Mouse (Mus musculus) neural tube, embryonic 13.5 days (tissue): ENCODE results near the gene Cyp2c23. TPM values are rescaled to one million over a fixed set of nuclear protein-coding genes. Genes with fewer than 3 reads are reported as not detected.

Source experiments
- ATAC-seq: fragments of 200-750 bp; cut with Nextera tagmentation; 2 replicates; pipeline ENCODE4 v1.8.0; 2017; ENCODE audit warnings: low read depth, mild to moderate bottlenecking, moderate TSS enrichment, moderate library complexity
- H3K27ac ChIP-seq: fragments of 300-500 bp; sonication (generic); replicated peaks from 2 replicates; pipeline ENCODE4 v1.5.1; 2015; ENCODE audit warnings: moderate library complexity, mild to moderate bottlenecking, inconsistent platforms
- H3K27me3 ChIP-seq: fragments of 300-500 bp; sonication (generic); 2 replicates; pipeline ENCODE4 v1.6.1; 2015; ENCODE audit warnings: mild to moderate bottlenecking, inconsistent platforms
- H3K36me3 ChIP-seq: fragments of 300-500 bp; sonication (generic); 2 replicates; pipeline ENCODE4 v1.6.1; 2015; ENCODE audit warnings: mild to moderate bottlenecking, inconsistent platforms
- H3K4me1 ChIP-seq: fragments of 300-500 bp; sonication (generic); replicated peaks from 2 replicates; pipeline ENCODE4 v1.6.1; 2015; ENCODE audit warnings: inconsistent platforms
- H3K4me2 ChIP-seq: fragments of 300-500 bp; sonication (generic); 2 replicates; pipeline ENCODE4 v1.6.1; 2015; ENCODE audit warnings: inconsistent platforms, mild to moderate bottlenecking, moderate library complexity
- H3K4me3 ChIP-seq: fragments of 300-500 bp; sonication (generic); 2 replicates; pipeline ENCODE4 v1.5.1; 2015; ENCODE audit warnings: mild to moderate bottlenecking, inconsistent platforms
- H3K9ac ChIP-seq: fragments of 300-500 bp; sonication (generic); 2 replicates; pipeline ENCODE4 v1.6.1; 2015; ENCODE audit warnings: moderate library complexity, mild to moderate bottlenecking, inconsistent platforms
- H3K9me3 ChIP-seq: fragments of 300-500 bp; sonication (generic); 2 replicates; pipeline ENCODE4 v1.6.1; 2016; ENCODE audit warnings: inconsistent platforms
- WGBS: fragments of 180-500 bp; shearing (Covaris S2); methylation state at CpG from one replicate; pipeline ENCODE4 v1.1.7; 2015; 5-methylcytosine and 5-hydroxymethylcytosine counted together
- polyA plus RNA-seq: library from polyadenylated mRNA; unstranded; fragments of >200 nt; fragmentation: Nextera tagmentation; extraction: Ambion mirVana; gene quantifications from 2 replicates; pipeline ENCODE4 v1.2.1, GENCODE M21; 2015

Cyp2c23 gene
- polyA plus RNA-seq, 1 experiment from 2014 or later, result not detected

DNA sequence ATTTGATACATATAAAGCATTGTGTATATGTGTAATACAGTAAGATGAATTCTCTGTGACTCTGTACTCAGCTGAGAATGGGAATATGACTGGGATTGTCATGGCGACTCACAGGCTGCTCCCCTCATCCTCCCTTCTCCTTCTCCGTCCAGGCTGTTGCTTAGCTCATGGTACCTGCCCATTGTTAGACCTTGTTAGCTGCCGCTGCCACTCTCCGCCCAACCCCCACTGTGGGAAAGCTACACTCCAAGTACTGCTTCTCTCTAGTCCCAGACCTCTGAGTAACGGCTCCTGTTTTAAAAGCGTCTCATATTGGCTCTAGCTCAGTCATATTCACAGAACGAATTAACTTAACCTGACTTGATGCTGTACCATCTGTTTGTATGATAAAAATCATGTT, 9.3 kb downstream of the Cyp2c23 start:
- 64% methylated on average over 7 of the region's 7 CpGs for WGBS
- Histone ChIP-seq H3K27ac (no peak overlapping the region), H3K9me3 (no peaks in the 10 kb centered on the region), H3K9ac (no peak overlapping the region), H3K27me3 (no peaks in the 10 kb centered on the region), H3K4me3 (no peak overlapping the region), H3K4me2 (no peak overlapping the region), H3K36me3 (no peaks in the 10 kb centered on the region), H3K4me1 (no peaks in the 10 kb centered on the region)
- ATAC-seq, result no peak

DNA sequence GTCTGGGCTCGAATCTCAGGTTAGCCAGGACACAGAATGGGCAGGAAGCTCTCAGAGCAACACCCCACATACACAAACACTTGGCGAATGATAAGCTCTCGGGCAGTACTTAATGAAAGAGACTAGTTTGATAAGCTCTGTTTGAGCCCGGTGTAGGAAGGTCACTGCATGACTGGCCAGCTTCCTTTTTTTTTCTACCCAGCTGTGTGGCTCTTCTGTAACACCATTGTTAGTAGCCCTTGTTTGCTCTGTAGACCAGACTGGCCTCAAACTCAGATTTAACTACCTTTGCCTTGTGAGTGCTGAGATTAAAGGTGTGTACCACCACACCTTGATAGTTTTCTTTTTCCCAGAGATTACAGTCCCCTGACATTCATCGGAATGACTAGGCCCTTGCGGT, 15.1 kb downstream of the Cyp2c23 start:
- Histone ChIP-seq H3K9ac (no peak overlapping the region), H3K4me2 (no peak overlapping the region), H3K27me3 (no peaks in the 10 kb centered on the region), H3K27ac (no peak overlapping the region), H3K4me3 (no peak overlapping the region), H3K9me3 (no peaks in the 10 kb centered on the region), H3K36me3 (no peaks in the 10 kb centered on the region), H3K4me1 (no peaks in the 10 kb centered on the region)
- WGBS, result 87% methylated on average over 6 of the region's 6 CpGs
- no peak for ATAC-seq

DNA sequence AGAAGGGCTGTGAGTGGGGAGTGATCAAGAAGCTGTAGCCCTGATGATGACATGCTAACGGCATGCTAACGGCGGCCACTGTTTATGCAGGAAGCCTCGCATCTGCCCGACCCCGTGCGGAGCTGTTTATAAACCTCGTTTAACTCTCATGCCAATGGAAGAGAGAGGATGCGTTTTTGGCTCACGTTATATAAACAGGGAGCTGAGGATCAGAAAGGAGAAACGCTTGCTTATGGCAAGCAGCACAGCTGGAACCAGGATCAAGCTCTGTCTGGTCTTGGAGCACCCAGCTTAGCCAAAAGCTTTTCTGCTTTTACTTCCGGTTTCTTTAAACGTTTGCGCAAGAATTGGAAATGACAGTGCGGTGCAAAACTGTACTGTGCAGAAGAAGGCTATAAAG, 20.2 kb downstream of the Cyp2c23 start:
- H3K4me3 ChIP-seq, result no peak overlapping the region
- WGBS, result 74% methylated on average over 15 of the region's 15 CpGs
- H3K27me3 ChIP-seq, result no peaks in the 10 kb centered on the region
- H3K9me3 ChIP-seq, result no peaks in the 10 kb centered on the region
- no peak for ATAC-seq
- no peak overlapping the region for H3K4me2 ChIP-seq
- no peak overlapping the region for H3K27ac ChIP-seq
- H3K9ac ChIP-seq, result no peak overlapping the region
- no peaks in the 10 kb centered on the region for H3K36me3 ChIP-seq
- no peaks in the 10 kb centered on the region for H3K4me1 ChIP-seq

DNA sequence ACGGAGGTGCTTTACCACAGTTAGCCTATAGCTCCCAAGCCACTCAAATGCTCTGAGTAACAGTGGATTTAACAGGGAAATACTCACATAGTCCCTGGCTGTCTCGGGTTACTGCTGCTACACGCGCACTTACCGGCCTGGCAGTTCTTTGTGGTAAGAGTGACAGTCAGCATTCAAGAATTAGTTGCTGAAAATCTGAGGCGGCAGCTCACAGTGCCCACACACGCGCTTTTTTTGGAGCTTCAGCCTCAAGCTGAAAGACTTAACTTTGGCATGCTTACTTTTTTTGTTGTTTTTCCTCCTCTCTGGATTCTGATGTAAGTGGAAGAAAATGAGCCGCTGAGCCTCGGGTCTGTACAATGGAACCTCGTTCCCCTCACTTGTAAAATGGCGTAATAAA, 21.8 kb downstream of the Cyp2c23 start:
- no peaks in the 10 kb centered on the region for H3K36me3 ChIP-seq
- H3K9ac ChIP-seq, result no peak overlapping the region
- WGBS, result 60% methylated on average over 12 of the region's 12 CpGs
- no peak overlapping the region for H3K4me2 ChIP-seq
- H3K9me3 ChIP-seq, result no peaks in the 10 kb centered on the region
- ATAC-seq, result no peak
- H3K27ac ChIP-seq, result no peak overlapping the region
- no peak overlapping the region for H3K4me3 ChIP-seq
- H3K4me1 ChIP-seq, result no peaks in the 10 kb centered on the region
- H3K27me3 ChIP-seq, result no peaks in the 10 kb centered on the region

DNA sequence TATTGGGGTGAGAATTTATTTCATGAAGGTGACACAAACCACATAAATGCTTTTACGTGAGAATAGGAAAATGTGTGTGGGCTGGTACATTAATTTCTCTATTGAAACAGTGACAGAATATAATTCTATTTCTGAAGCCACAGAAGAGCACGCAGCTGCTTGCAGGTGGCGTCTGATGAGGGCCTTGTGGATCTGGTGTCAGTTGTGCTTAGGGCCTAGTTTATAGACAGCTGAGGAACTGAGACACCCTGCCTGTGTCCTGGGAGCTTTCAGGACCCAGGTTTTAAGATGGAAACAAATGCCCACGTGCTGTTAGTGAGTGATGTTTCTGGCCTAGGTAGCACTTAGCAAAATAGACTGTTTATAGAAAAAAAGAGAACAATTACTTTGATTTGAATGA, 24.0 kb downstream of the Cyp2c23 start:
- Histone ChIP-seq H3K27me3 (no peaks in the 10 kb centered on the region), H3K9ac (no peak overlapping the region), H3K4me3 (no peak overlapping the region), H3K9me3 (no peaks in the 10 kb centered on the region), H3K4me2 (no peak overlapping the region), H3K4me1 (no peaks in the 10 kb centered on the region), H3K36me3 (no peaks in the 10 kb centered on the region), H3K27ac (no peak overlapping the region)
- WGBS, result 80% methylated on average over 4 of the region's 4 CpGs
- no peak for ATAC-seq

DNA sequence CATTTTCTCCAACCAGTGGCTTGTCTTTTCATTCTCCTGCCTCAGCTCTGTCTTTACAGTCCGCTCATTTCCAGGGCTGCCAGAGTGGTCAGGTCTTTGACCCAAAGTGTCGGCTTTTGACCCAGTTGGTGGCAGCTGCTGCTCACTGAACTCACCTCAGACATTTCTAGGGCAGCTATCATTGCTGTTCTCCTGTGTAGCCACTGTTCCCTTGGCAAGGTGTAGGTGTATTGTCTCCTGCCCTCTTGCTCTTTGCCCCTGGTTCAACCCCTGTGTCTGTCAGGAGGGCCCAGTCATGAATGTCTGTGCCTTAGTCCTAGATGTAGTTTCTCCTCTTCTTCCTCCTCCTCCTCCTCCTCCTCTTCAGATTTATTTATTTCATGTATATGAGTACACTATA, 24.7 kb downstream of the Cyp2c23 start:
- ATAC-seq, result no peak
- H3K36me3 ChIP-seq, result no peaks in the 10 kb centered on the region
- H3K4me3 ChIP-seq, result no peak overlapping the region
- H3K9ac ChIP-seq, result no peak overlapping the region
- no peak overlapping the region for H3K4me2 ChIP-seq
- 88% methylated on average over 2 of the region's 2 CpGs for WGBS
- no peaks in the 10 kb centered on the region for H3K4me1 ChIP-seq
- H3K27ac ChIP-seq, result no peak overlapping the region
- no peaks in the 10 kb centered on the region for H3K9me3 ChIP-seq
- no peaks in the 10 kb centered on the region for H3K27me3 ChIP-seq

DNA sequence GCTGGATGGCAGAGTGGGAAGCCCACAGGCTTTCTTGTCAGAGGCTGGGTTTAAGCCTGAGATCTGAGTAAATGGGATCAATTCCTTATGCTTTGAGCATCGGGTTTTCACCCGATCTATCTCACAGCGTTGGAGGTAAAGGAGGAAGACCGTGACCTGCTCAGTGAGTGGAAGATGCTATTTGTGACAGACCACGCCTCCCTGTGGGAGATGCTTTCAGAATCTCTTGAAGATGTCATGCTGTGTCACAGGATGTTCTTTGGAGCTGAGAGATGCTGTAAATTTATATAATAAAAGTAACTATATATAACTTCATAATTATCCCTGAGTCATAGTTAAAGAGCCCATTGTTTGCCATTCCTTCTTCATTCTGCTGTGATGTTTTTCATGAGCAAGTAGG, 28.3 kb downstream of the Cyp2c23 start:
- Histone ChIP-seq H3K9me3 (no peaks in the 10 kb centered on the region), H3K9ac (no peak overlapping the region), H3K4me2 (no peak overlapping the region), H3K36me3 (no peaks in the 10 kb centered on the region), H3K4me3 (no peak overlapping the region), H3K27me3 (no peaks in the 10 kb centered on the region), H3K27ac (no peak overlapping the region), H3K4me1 (no peaks in the 10 kb centered on the region)
- ATAC-seq, result no peak
- 81% methylated on average over 5 of the region's 5 CpGs for WGBS

DNA sequence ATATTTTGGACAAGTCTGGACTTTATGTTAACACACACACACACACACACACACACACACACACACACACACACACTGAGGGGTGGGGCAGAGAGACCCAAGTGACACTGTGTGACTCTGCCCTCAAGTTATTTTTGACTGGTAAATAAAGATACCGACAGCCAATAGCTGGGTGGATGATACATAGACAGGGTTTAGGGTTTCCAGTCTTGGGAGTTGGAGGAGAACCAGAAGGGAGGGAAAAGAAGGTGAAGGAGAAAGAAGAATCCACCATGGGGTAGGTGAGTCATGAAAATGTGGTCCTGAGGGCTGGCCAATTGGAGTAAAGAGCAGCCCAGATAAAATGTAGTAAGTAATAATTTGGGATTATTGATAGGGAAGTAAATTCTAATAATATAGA, 28.9 kb downstream of the Cyp2c23 start:
- Histone ChIP-seq H3K4me1 (no peaks in the 10 kb centered on the region), H3K4me2 (no peak overlapping the region), H3K9ac (no peak overlapping the region), H3K4me3 (no peak overlapping the region), H3K9me3 (no peaks in the 10 kb centered on the region), H3K36me3 (no peaks in the 10 kb centered on the region), H3K27me3 (no peaks in the 10 kb centered on the region), H3K27ac (no peak overlapping the region)
- no peak for ATAC-seq
- WGBS, result 81% methylated on average over 1 of the region's 1 CpGs

DNA sequence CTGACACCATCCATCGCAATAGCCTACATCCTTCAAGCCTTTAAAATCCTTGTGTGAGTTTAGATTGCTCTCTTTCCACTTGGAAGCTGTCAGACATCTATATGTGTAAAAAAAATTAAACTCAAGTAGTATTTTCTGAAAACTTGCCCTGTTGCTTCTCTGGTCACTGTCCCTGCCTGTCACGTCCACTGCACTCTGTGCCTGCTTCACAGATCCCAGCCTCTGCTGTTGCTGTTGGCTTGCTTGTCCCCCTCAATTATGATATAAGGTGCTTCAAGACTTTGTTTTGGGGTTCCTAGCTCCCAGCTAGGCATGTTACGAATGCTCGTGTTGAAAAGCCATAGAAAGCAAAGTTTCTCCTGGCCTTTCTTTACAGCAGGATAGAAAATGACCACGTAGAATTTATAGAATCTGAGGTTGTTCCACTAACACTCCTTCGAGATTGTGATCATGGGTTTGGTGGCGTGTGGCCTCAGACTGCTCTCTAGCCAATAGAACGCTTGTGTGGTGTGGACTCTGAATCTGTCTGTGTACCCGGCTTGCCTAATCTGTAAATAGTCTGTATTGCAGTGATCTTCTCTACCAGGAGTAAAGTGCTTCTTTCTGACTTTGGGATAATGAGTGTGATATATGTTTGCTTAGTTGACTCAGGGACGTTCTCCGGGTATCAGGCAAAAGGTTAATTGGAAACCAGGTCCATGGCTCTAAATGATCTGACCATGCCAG, 30.0 kb downstream of the Cyp2c23 start:
- Histone ChIP-seq H3K4me2 (no peak overlapping the region), H3K9ac (no peak overlapping the region), H3K27ac (no peak overlapping the region), H3K4me3 (no peak overlapping the region), H3K4me1 (no peaks in the 10 kb centered on the region), H3K27me3 (no peaks in the 10 kb centered on the region), H3K9me3 (no peaks in the 10 kb centered on the region), H3K36me3 (no peaks in the 10 kb centered on the region)
- ATAC-seq, result no peak
- WGBS, result 90% methylated on average over 11 of the region's 11 CpGs

DNA sequence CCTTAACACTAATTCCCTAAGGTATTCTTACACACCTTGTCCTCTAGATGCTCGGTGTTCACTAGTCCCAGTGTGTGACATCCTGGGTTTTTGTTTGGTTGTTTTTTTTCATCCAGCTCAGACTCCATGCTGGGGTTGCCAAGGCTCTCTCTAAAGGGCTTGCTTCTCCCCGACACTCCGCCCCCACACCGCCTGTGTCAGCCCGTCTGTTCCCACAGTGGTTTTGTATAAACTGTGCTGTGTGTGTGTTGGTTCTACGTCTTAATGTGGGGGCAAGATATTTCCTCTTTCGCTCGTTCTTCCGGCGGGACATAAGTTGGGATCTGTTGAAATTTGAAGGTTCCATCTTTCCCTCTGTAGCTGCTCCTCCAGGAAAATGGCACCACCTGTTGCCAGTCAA, 30.9 kb downstream of the Cyp2c23 start:
- no peak overlapping the region for H3K4me2 ChIP-seq
- H3K9ac ChIP-seq, result no peak overlapping the region
- H3K4me3 ChIP-seq, result no peak overlapping the region
- no peak overlapping the region for H3K27ac ChIP-seq
- no peak for ATAC-seq
- no peaks in the 10 kb centered on the region for H3K27me3 ChIP-seq
- no peaks in the 10 kb centered on the region for H3K9me3 ChIP-seq
- no peaks in the 10 kb centered on the region for H3K4me1 ChIP-seq
- WGBS, result 85% methylated on average over 10 of the region's 10 CpGs
- H3K36me3 ChIP-seq, result no peaks in the 10 kb centered on the region

DNA sequence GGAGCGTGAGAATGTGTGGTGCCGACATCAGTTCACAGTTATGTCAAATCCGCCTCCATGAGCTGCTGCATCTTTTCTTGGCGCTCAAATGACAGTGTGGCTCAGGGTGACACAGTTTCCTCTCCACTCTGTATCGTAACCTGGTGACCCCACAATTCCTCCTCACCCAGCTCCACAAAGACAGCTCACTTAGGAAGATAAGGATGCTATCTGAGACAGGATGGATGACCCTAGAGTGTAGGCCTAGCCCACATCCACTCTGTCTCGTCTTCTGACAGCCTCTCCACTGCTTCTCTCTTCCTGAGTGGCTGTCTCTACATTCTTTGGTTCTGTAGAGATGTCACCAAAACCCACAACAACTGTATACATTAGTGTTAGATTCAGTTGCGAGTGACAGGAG, 33.6 kb downstream of the Cyp2c23 start:
- no peak overlapping the region for H3K4me2 ChIP-seq
- no peaks in the 10 kb centered on the region for H3K9me3 ChIP-seq
- H3K4me3 ChIP-seq, result no peak overlapping the region
- no peaks in the 10 kb centered on the region for H3K36me3 ChIP-seq
- H3K9ac ChIP-seq, result no peak overlapping the region
- H3K4me1 ChIP-seq, result no peaks in the 10 kb centered on the region
- H3K27ac ChIP-seq, result no peak overlapping the region
- 87% methylated on average over 7 of the region's 7 CpGs for WGBS
- H3K27me3 ChIP-seq, result no peaks in the 10 kb centered on the region
- no peak for ATAC-seq

DNA sequence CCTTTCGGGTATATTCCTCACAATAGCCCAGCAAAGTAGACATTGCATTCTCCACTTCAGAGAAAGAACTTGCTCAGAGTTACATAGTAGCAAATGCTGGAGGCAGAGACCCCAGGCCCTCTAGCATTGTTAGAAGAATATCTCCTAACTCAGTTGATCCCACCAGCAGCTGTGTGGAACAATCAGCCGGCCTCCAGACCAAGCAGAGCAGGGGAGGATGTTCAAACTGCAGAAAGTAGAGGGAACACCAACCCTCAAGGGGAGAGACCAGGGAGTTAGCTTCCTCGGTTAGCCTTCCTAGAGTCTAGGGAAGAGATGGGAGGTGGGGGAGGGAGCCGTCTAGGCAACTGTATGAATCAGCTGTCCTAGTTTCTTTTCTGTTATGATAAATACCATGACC, 36.5 kb downstream of the Cyp2c23 start:
- no peak for ATAC-seq
- WGBS, result 76% methylated on average over 4 of the region's 4 CpGs

DNA sequence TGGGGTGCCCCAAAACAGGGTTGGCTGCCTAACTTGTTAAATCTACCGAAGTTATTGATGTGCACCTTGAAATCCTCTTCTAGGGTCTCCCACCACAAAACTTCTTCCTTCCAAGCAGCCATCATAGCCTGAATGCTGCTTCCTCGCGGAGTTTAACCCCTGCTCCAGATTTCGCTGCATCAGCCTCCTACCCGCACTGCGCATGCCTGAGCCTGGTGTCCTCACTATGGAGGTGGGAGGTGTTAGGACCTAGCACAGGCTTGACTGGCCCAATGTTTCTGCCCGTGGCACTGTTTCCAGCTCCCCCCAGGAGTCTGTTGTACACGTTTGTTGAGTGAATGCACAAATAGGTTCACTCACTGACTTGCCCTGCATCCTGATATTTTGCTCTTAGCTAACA, 38.6 kb downstream of the Cyp2c23 start:
- Histone ChIP-seq H3K4me2 (no peak overlapping the region), H3K4me3 (no peak overlapping the region), H3K9ac (no peak overlapping the region), H3K9me3 (no peaks in the 10 kb centered on the region), H3K4me1 (peaks cover 11% of the 10 kb centered on the region), H3K27ac (no peak overlapping the region), H3K36me3 (no peaks in the 10 kb centered on the region), H3K27me3 (peaks cover 16% of the 10 kb centered on the region)
- ATAC-seq, result no peak
- WGBS, result 81% methylated on average over 8 of the region's 8 CpGs

More for the DNA sequence above, 36.5 kb downstream of the Cyp2c23 start:
- Histone ChIP-seq H3K9ac (no peak overlapping the region), H3K4me1 (no peaks in the 10 kb centered on the region), H3K4me2 (no peak overlapping the region), H3K27me3 (no peaks in the 10 kb centered on the region), H3K9me3 (no peaks in the 10 kb centered on the region), H3K36me3 (no peaks in the 10 kb centered on the region), H3K4me3 (no peak overlapping the region), H3K27ac (no peak overlapping the region)
